Mouse (Mus musculus): ENCODE measurements around the gene Zfp36l2.

Zfp36l2 gene

DNA sequence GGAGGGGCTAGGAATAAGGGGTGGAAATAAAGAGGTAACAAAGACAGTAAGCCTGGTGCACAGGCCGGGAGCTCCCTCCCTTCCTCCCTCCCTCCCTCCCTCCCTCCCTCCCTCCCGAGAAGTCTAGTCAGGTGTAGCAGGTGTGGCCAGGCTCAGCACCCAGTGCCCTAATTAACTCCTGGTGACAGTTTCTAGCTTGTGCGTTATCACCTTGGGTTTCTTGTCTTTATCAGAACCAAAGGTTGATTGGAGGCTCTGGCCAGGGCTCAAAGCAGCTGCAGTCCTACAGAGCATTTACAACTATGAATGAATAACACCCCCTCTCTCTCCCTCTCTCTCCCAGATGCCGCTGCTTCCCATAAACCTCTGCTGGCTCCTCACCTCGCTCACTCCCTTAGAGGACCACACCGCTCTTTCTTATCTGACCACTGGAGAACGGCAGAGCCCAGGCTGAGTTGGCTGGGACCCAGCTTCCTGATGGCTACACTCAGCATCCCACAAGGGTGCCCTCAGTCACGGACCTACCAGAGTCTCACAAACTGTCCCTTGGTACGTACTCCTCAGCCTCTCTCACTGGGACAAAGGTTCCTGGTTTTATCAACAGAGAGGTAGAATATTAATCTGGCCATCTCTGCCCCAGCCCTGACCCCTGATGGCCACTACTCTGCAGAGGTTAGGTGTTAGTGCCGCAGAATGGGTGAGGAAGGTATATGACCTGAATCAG lies 50.9 kb downstream of the Zfp36l2 start:
- DNase-seq (ENCODE audit: extremely low read depth, low read depth, low spot score) = no peak

- no peak for DNase-seq (ENCODE audit: extremely low read depth, low read depth, low spot score)
These were observed 51.5 kb downstream of the Zfp36l2 start for GRCm38 (mm10) chr17:84136217-84136616.

DNA sequence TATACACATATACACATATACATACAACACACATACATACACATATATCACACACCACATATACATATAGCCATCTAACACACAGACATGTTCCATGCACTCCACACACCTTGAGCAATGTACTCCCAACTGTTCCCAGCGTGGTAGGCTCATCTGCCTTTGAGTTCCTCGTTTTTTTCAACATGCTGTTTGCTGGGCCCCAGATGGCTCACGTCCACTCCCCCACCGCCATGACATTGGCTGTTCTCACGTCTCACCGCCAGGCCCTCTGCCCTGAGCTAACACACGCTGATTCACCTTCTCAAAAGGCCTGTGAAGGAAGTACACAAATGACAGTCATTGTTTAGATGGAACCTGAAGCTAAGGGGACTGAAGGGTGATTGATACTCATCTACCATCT lies 52.5 kb downstream of the Zfp36l2 start:
- no peak for DNase-seq (ENCODE audit: extremely low read depth, low read depth, low spot score)

Measured in fat pad, adult 2 months (tissue).